Mouse (Mus musculus): ENCODE measurements around the gene Tnc.

- no peak for TF ChIP-seq CTCF (conservative IDR thresholded peaks at IDR 0.05; ENCODE audit: low read length)
- no peak for TF ChIP-seq POU5F1 (IDR thresholded peaks at IDR 0.05; ENCODE audit: borderline replicate concordance, low read length)
Observed at GRCm38 (mm10) chr4:63971762-63972161, 75.1 kb downstream of the Tnc start.

All from E14TG2a.4 (cell line).